Mouse (Mus musculus) ES-E14 (cell line): ENCODE measurements around the gene Mgat4e.

ENCODE experiments used
- CHD2 ChIP-seq: IDR thresholded peaks from 2 replicates; pipeline ENCODE4 v1.6.1; 2014; ENCODE audit warnings: mild to moderate bottlenecking, low read depth, low read length, inconsistent platforms
- HCFC1 ChIP-seq: IDR thresholded peaks from 2 replicates; pipeline ENCODE4 v1.6.1; 2012; ENCODE audit warnings: low read length, inconsistent platforms, borderline replicate concordance; ENCODE audit not compliant: insufficient read depth
- MAFK ChIP-seq: IDR thresholded peaks from 2 replicates; pipeline ENCODE4 v1.6.1; 2014; ENCODE audit warnings: mild to moderate bottlenecking, low read depth, low read length, inconsistent platforms; ENCODE audit not compliant: insufficient read depth
- ZC3H11A ChIP-seq: IDR thresholded peaks from 2 replicates; pipeline ENCODE4 v1.6.1; 2012; ENCODE audit warnings: low read depth, mild to moderate bottlenecking, inconsistent platforms, low read length, borderline replicate concordance
- ZNF384 ChIP-seq: IDR thresholded peaks from 2 replicates; pipeline ENCODE4 v1.6.1; 2012; ENCODE audit warnings: low read depth, low read length, inconsistent platforms

- TF ChIP-seq HCFC1 (no peak), ZC3H11A (no peak), ZNF384 (no peak), CHD2 (no peak), MAFK (no peak)
These were observed 32.8 kb downstream of the Mgat4e start for GRCm38 (mm10) chr1:134516491-134517198.
